ENCODE assay signal across 24 mouse cellular contexts in the genomic region with DNA sequence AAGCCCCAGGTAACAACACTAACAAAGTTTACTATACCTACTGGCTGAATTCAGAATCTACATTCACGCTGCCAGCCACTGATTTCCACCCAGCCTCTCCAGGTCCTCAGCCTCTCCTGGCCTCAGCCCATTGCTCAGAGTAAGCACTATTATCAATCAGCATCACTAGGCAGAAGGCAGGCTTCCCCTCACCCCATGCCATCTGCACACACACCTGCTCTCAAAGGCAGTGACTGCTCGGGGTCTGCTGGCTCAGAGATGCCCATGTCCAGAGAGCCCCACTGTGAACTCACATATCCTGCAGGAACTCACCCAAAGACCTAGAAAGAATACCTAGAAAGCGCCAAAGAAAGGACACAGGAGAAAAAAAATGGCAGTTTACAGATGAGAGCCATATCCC.
DNase-seq lines count a peak whose midpoint lies in the region; ATAC-seq lines count a peak whose summit lies in the region.
"Had no signal": no experiment of that assay in that cellular context is flagged by ENCODE, and none has a peak within 500 bp of the region (broad histone marks: within the 10 kb centered on the region; RNA-seq: fewer than 3 reads in every experiment).

No protein-coding gene starts in this region.

- no peak overlapping the region for H3K27ac ChIP-seq in hindbrain, embryonic 16.5 days (ENCODE audit: low read depth, low read length)
- no peak overlapping the region for H3K27ac ChIP-seq in hindbrain, embryonic 11.5 days (ENCODE audit: low read depth, low read length)
- H3K27ac ChIP-seq: forebrain, embryonic 12.5 days; heart, embryonic 10.5 days; hindbrain, embryonic 14.5 days; kidney, embryonic 15.5 days; limb, embryonic 12.5 days; liver, embryonic 13.5 days; lung, embryonic 15.5 days; macrophage; midbrain, embryonic 10.5 days; neural tube, embryonic 15.5 days; stomach, embryonic 15.5 days had no signal

- 74% methylated on average over 3 of the region's 3 CpGs for WGBS in hindbrain, embryonic 16.5 days
- 86% methylated on average over 3 of the region's 3 CpGs for WGBS in hindbrain, embryonic 11.5 days

- no peaks in the 10 kb centered on the region for H3K9me3 ChIP-seq in hindbrain, embryonic 16.5 days (ENCODE audit: control insufficient read depth, low read length)
- H3K9me3 ChIP-seq in hindbrain, embryonic 11.5 days (ENCODE audit: control insufficient read depth, low read length), result no peaks in the 10 kb centered on the region
- H3K9me3 ChIP-seq: forebrain, embryonic 12.5 days; heart, embryonic 10.5 days; kidney, embryonic 15.5 days; limb, embryonic 12.5 days; liver, embryonic 13.5 days; lung, embryonic 15.5 days; midbrain, embryonic 10.5 days; neural tube, embryonic 15.5 days; stomach, embryonic 15.5 days had no signal

- no peaks in the 10 kb centered on the region for H3K4me1 ChIP-seq in hindbrain, embryonic 16.5 days (ENCODE audit: control insufficient read depth, insufficient read depth, low read depth, low read length)
- no peaks in the 10 kb centered on the region for H3K4me1 ChIP-seq in hindbrain, embryonic 11.5 days (replicated peaks; ENCODE audit: control insufficient read depth, insufficient read depth, low read length)
- H3K4me1 ChIP-seq: limb, embryonic 12.5 days; lung, embryonic 15.5 days; neural tube, embryonic 15.5 days; stomach, embryonic 15.5 days had no signal

- no peaks in the 10 kb centered on the region for H3K36me3 ChIP-seq in hindbrain, embryonic 16.5 days (ENCODE audit: control insufficient read depth, insufficient read depth, low read length)
- H3K36me3 ChIP-seq in hindbrain, embryonic 11.5 days (ENCODE audit: control insufficient read depth, insufficient read depth, low read length), result no peaks in the 10 kb centered on the region
- H3K36me3 ChIP-seq: forebrain, embryonic 12.5 days; heart, embryonic 10.5 days; kidney, embryonic 15.5 days; limb, embryonic 12.5 days; liver, embryonic 13.5 days; lung, embryonic 15.5 days; midbrain, embryonic 10.5 days; neural tube, embryonic 15.5 days; stomach, embryonic 15.5 days had no signal

- no peak for DNase-seq in hindbrain, embryonic 11.5 days (ENCODE audit: low spot score)
- DNase-seq in brain, adult 2 months (ENCODE audit: low read depth, low spot score), result peak; percentile 92
- DNase-seq in cerebellum, adult 9-11 months, result peak; percentile 89
- DNase-seq in ovary, postnatal 10 days (ENCODE audit: low spot score), result no peak
- no peak for DNase-seq in B cell, adult 2 months
- DNase-seq: adrenal gland, adult 2 months; gastrocnemius, postnatal 36 days; kidney, postnatal 4 days; layer of hippocampus, adult 9-11 months; liver, embryonic 13.5 days; thymus, adult 2 months had no signal

- H3K27me3 ChIP-seq in hindbrain, embryonic 16.5 days (replicated peaks; ENCODE audit: control insufficient read depth, insufficient read depth, low read length), result no peaks in the 10 kb centered on the region
- H3K27me3 ChIP-seq in hindbrain, embryonic 11.5 days (ENCODE audit: control insufficient read depth, insufficient read depth, low read length), result no peaks in the 10 kb centered on the region
- H3K27me3 ChIP-seq: forebrain, embryonic 12.5 days; kidney, embryonic 15.5 days; limb, embryonic 12.5 days; liver, embryonic 13.5 days; lung, embryonic 15.5 days; neural tube, embryonic 15.5 days; stomach, embryonic 15.5 days had no signal

- no peak overlapping the region for H3K9ac ChIP-seq in hindbrain, embryonic 16.5 days (ENCODE audit: low read depth, low read length)
- H3K9ac ChIP-seq in hindbrain, embryonic 11.5 days (ENCODE audit: low read depth, low read length), result no peak overlapping the region
- H3K9ac ChIP-seq: forebrain, embryonic 12.5 days; hindbrain, embryonic 14.5 days; kidney, embryonic 15.5 days; limb, embryonic 12.5 days; liver, embryonic 13.5 days; lung, embryonic 15.5 days; neural tube, embryonic 15.5 days; stomach, embryonic 15.5 days had no signal

- peak; percentile 68 for ATAC-seq in hindbrain, embryonic 16.5 days
- no peak for ATAC-seq in hindbrain, embryonic 11.5 days (ENCODE audit: low FRiP score)
- peak; percentile 96 for ATAC-seq in cerebellum, adult (ENCODE audit: insufficient number of reproducible peaks, low FRiP score, low TSS enrichment)
- ATAC-seq: intestine, postnatal 0 days had no signal

- H3K4me3 ChIP-seq in hindbrain, embryonic 16.5 days (ENCODE audit: low read length), result no peak overlapping the region
- H3K4me3 ChIP-seq in hindbrain, embryonic 11.5 days (ENCODE audit: low read depth, low read length), result no peak overlapping the region
- H3K4me3 ChIP-seq: forebrain, embryonic 12.5 days; heart, embryonic 10.5 days; kidney, embryonic 15.5 days; limb, embryonic 12.5 days; liver, embryonic 13.5 days; lung, embryonic 15.5 days; midbrain, embryonic 10.5 days; neural tube, embryonic 15.5 days; stomach, embryonic 15.5 days had no signal

- no peak overlapping the region for H3K4me2 ChIP-seq in hindbrain, embryonic 16.5 days (ENCODE audit: low read length)
- no peak overlapping the region for H3K4me2 ChIP-seq in hindbrain, embryonic 11.5 days (replicated peaks; ENCODE audit: low read depth, low read length)
- H3K4me2 ChIP-seq: forebrain, embryonic 12.5 days; hindbrain, embryonic 14.5 days; kidney, embryonic 15.5 days; limb, embryonic 12.5 days; liver, embryonic 13.5 days; lung, embryonic 15.5 days; neural tube, embryonic 15.5 days; stomach, embryonic 15.5 days had no signal

Comparison
In these comparisons a context has a peak if more than half of its experiments do, and no peak if none do; other contexts are left out.
1. DNase-seq: peak in brain, adult 2 months (single experiment) and cerebellum, adult 9-11 months (single experiment); none in hindbrain, embryonic 11.5 days (single experiment), ovary, postnatal 10 days (single experiment) and B cell, adult 2 months (0 of 2).